Mouse (Mus musculus): Measurements from ENCODE around the gene Vmn1r28.

GRCm38 (mm10) chr6:58292201-58292600, 30.4 kb downstream of the Vmn1r28 start:
- TF ChIP-seq EP300 (optimal IDR thresholded peaks at IDR 0.05) (no peak), CTCF (IDR thresholded peaks at IDR 0.05; ENCODE audit: low read depth) (no peak)
